Mouse (Mus musculus) liver, adult 2 months (tissue): ENCODE data around the gene Calcr. TPM values are rescaled to one million over a fixed set of nuclear protein-coding genes. Genes with fewer than 3 reads are reported as not detected.

ENCODE experiments used
- DNase-seq: peaks from one replicate; pipeline ENCODE4 v3.0.0-alpha.2; 2011; ENCODE audit warnings: low read depth, low spot score; ENCODE audit errors: extremely low read depth
- H3K27ac ChIP-seq: fragments of 200-500 bp; replicated peaks from 2 replicates; pipeline ENCODE4 v1.5.1; 2012; ENCODE audit warnings: low read depth, mild to moderate bottlenecking, control low read depth, inconsistent platforms, low read length; ENCODE audit not compliant: insufficient read depth
- H3K27me3 ChIP-seq: fragments of 200-500 bp; 2 replicates; pipeline ENCODE4 v1.6.1; 2012; ENCODE audit warnings: mild to moderate bottlenecking, moderate library complexity, low read length, inconsistent platforms; ENCODE audit not compliant: control insufficient read depth, insufficient read depth
- H3K36me3 ChIP-seq: fragments of 200-500 bp; 2 replicates; pipeline ENCODE4 v1.6.1; 2012; ENCODE audit warnings: low read length, inconsistent platforms; ENCODE audit not compliant: control insufficient read depth, insufficient read depth
- H3K4me1 ChIP-seq: fragments of 200-500 bp; 2 replicates; pipeline ENCODE4 v1.6.1; 2011; ENCODE audit warnings: low read length; ENCODE audit not compliant: control insufficient read depth, insufficient read depth
- H3K4me3 ChIP-seq: fragments of 200-500 bp; 2 replicates; pipeline ENCODE4 v1.5.1; 2011; ENCODE audit warnings: low read depth, mild to moderate bottlenecking, control low read depth, low read length, moderate library complexity; ENCODE audit not compliant: insufficient read depth
- H3K79me2 ChIP-seq: fragments of 200-500 bp; 2 replicates; pipeline ENCODE4 v1.6.1; 2012; ENCODE audit warnings: inconsistent platforms, mild to moderate bottlenecking, low read length, moderate library complexity; ENCODE audit not compliant: control insufficient read depth, insufficient read depth
- H3K9ac ChIP-seq: fragments of 200-500 bp; 2 replicates; pipeline ENCODE4 v1.6.1; 2012; ENCODE audit warnings: low read depth, mild to moderate bottlenecking, control low read depth, inconsistent platforms, low read length
- CTCF ChIP-seq: fragments of 200-500 bp; IDR thresholded peaks from 2 replicates; pipeline ENCODE4 v1.5.1; 2011; ENCODE audit warnings: low read depth, low read length, control low read depth
- POLR2A ChIP-seq: fragments of 200-500 bp; IDR thresholded peaks from 2 replicates; pipeline ENCODE4 v1.6.1; 2011; ENCODE audit warnings: low read length, control low read depth; ENCODE audit not compliant: insufficient read depth; ENCODE audit errors: extremely low read depth
- WGBS: fragments of 180-500 bp; shearing (Covaris S2); methylation state at CpG from one replicate; pipeline ENCODE4 v1.1.7; 2018; 5-methylcytosine and 5-hydroxymethylcytosine counted together
- polyA plus RNA-seq: library from polyadenylated mRNA; depleted of rRNA; stranded (reverse); fragments of >200 nt; gene quantifications from 2 replicates; pipeline ENCODE4 v1.2.3, GENCODE M21; 2012; rRNA removed
- total RNA-seq: library from RNA; depleted of rRNA; stranded (reverse); fragments of >200 nt; gene quantifications from 2 replicates; pipeline ENCODE4 v1.2.3, GENCODE M21; 2014; rRNA removed

Gene Calcr
- total and polyA plus RNA-seq, 2 experiments, result not detected

DNA sequence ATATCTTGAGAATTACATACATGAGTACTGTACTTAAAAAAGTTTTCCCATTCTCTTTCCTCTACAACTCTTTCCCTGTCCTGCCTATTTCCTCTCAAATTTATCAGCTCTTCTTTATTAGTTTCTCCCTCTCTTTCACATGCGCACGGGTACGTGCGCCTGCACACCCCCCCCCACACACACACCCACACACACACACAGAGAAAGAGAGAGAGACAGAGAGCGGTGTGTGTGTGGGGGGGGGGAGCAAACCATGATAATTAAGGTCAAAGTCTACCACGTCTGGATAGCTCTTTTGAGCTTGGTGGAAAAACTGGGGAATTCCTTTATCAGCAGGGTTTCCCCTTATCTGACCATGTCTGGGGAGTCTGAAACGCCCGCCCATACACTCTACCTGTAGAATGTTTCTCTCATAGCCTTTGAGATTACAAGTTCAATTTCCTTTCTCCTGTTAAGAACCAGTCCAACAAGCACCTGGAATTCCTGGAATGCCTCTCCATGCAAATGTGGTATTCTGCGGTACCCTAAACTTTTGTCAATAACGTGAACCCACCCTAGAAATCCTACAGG, 100.3 kb downstream of the Calcr start:
- 61% methylated on average over 10 of the region's 10 CpGs for WGBS

DNA sequence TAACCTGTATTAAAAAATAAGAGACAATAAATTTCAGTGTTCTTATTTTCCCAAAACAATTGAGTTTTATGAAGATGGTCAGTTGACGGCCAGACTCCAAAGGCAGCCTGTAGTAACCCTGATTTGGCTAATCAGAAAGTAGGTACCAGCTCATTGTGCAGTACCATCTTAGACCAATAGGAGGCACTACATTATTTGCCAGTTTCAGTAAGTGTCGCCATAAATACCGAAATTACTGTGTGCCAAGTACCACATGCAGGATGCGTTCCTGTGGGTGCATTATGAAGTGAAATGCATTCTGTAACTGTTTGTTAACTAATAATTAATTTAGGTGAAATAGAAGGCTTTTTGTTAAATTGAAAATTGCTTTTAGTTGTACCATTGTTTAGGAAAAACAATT, 106.1 kb downstream of the Calcr start:
- Histone ChIP-seq H3K9ac (no peak overlapping the region), H3K36me3 (no peaks in the 10 kb centered on the region), H3K4me3 (no peak overlapping the region), H3K79me2 (no peaks in the 10 kb centered on the region), H3K27me3 (no peaks in the 10 kb centered on the region), H3K4me1 (no peaks in the 10 kb centered on the region), H3K27ac (no peak overlapping the region)
- no peak for DNase-seq
- TF ChIP-seq POLR2A (no peak), CTCF (no peak)
- 94% methylated on average over 4 of the region's 4 CpGs for WGBS

More for the DNA sequence above, 100.3 kb downstream of the Calcr start:
- Histone ChIP-seq H3K27me3 (no peaks in the 10 kb centered on the region), H3K79me2 (no peaks in the 10 kb centered on the region), H3K36me3 (no peaks in the 10 kb centered on the region), H3K4me3 (no peak overlapping the region), H3K27ac (no peak overlapping the region), H3K9ac (no peak overlapping the region), H3K4me1 (no peaks in the 10 kb centered on the region)
- TF ChIP-seq POLR2A, result no peak
- TF ChIP-seq CTCF, result no peak
- DNase-seq, result no peak

Other genes with a start within 250 kb of the Calcr start
- gene Tfpi2, start 224.2 kb upstream of the Calcr start, total RNA-seq, result 253 and 275 TPM in 2 replicates
- gene Tfpi2, start 224.2 kb upstream of the Calcr start, polyA plus RNA-seq, result 69.7 and 90.9 TPM in 2 replicates
- 0.20 and 0.55 TPM in 2 replicates for gene Gngt1, start 229.1 kb upstream of the Calcr start, total RNA-seq
- gene Gngt1, start 229.1 kb upstream of the Calcr start, polyA plus RNA-seq, result not detected in 2 replicates
- 9.3 and 9.8 TPM in 2 replicates for gene Gng11, start 239.2 kb upstream of the Calcr start, total RNA-seq
- gene Gng11, start 239.2 kb upstream of the Calcr start, polyA plus RNA-seq, result 3.1 and 4.6 TPM in 2 replicates